ENCODE assay signal across 17 mouse cellular contexts in genomic region chr11:53780262-53780661, GRCm38 (mm10). TPM values are rescaled to one million over a fixed set of nuclear protein-coding genes. Genes with fewer than 3 reads are reported as not detected.
"Had no signal": no experiment of that assay in that cellular context is flagged by ENCODE, and none has a peak within 500 bp of the region (broad histone marks: within the 10 kb centered on the region; RNA-seq: fewer than 3 reads in every experiment).

No protein-coding gene starts in this region.

- DNase-seq: kidney, adult 18-20 months; kidney, postnatal 25 days; lung, adult 18-20 months; right cerebral cortex, postnatal 14 days; thymus, adult 2 months; thymus, postnatal 25 days had no signal

- ATAC-seq: midbrain, embryonic 13.5 days had no signal

- H3K4me1 ChIP-seq: kidney, embryonic 15.5 days; limb, embryonic 15.5 days; midbrain, embryonic 13.5 days; neural tube, embryonic 12.5 days had no signal

- H3K27ac ChIP-seq: kidney, embryonic 15.5 days; left cerebral cortex, adult 2 months; limb, embryonic 15.5 days; midbrain, embryonic 13.5 days; neural tube, embryonic 12.5 days had no signal

- H3K27me3 ChIP-seq: kidney, embryonic 15.5 days; limb, embryonic 15.5 days; midbrain, embryonic 13.5 days; neural tube, embryonic 12.5 days had no signal

- H3K36me3 ChIP-seq: midbrain, embryonic 13.5 days; neural tube, embryonic 12.5 days had no signal

- H3K4me2 ChIP-seq: kidney, embryonic 15.5 days; limb, embryonic 15.5 days; midbrain, embryonic 13.5 days; neural tube, embryonic 12.5 days had no signal

- H3K9me3 ChIP-seq: kidney, embryonic 15.5 days; limb, embryonic 15.5 days; midbrain, embryonic 13.5 days; neural tube, embryonic 12.5 days had no signal

- H3K4me3 ChIP-seq: kidney, embryonic 15.5 days; left cerebral cortex, adult 2 months; limb, embryonic 15.5 days; midbrain, embryonic 13.5 days; neural tube, embryonic 12.5 days had no signal

- H3K9ac ChIP-seq: kidney, embryonic 15.5 days; limb, embryonic 15.5 days; midbrain, embryonic 13.5 days; neural tube, embryonic 12.5 days had no signal

RNA-seq across cellular contexts. Expression of gene Gm17334, which starts 7.3 kb away (rescaled TPM):
- polyA plus RNA-seq: limb, embryonic 11.5 days; midbrain, embryonic 13.5 days; neural tube, embryonic 12.5 days had no signal

RNA-seq across cellular contexts. Expression of gene Il5, which starts 59.7 kb away (rescaled TPM):
- total RNA-seq: layer of hippocampus, postnatal 25 days; left cerebral cortex, adult 2 months; left cerebral cortex, postnatal 14 days; megakaryocyte-erythroid progenitor cell, adult 5-6 weeks had no signal
- polyA plus RNA-seq: kidney, embryonic 15.5 days; limb, embryonic 15.5 days; lung, embryonic 16.5 days; midbrain, embryonic 13.5 days; neural tube, embryonic 12.5 days; stomach, embryonic 14.5 days had no signal
